14 mouse cellular contexts compared by ENCODE assay signal in genomic region chr11:121845923-121846322, GRCm38 (mm10). TPM values are rescaled to one million over a fixed set of nuclear protein-coding genes. Genes with fewer than 3 reads are reported as not detected.
DNase-seq lines count a peak whose midpoint lies in the region; TF ChIP-seq lines count a peak whose summit lies in the region.
"Had no signal": no experiment of that assay in that cellular context is flagged by ENCODE, and none has a peak within 500 bp of the region (broad histone marks: within the 10 kb centered on the region; RNA-seq: fewer than 3 reads in every experiment).

No protein-coding gene starts in this region.

- 60% methylated on average over 2 of the region's 2 CpGs for WGBS in thymus, adult 2 months

- TF ChIP-seq POLR2A in thymus, adult 2 months (IDR thresholded peaks at IDR 0.05; ENCODE audit: control insufficient read depth, extremely low read depth, insufficient read depth, low read length, poor library complexity) = no peak
- no peak for TF ChIP-seq POLR2A in brain, embryonic 14.5 days (IDR thresholded peaks at IDR 0.05; ENCODE audit: borderline replicate concordance, extremely low read depth, insufficient read depth, insufficient read length, poor library complexity, severe bottlenecking)

- H3K27me3 ChIP-seq in thymus, adult 2 months (ENCODE audit: control insufficient read depth, insufficient read depth, low read length) = no peaks in the 10 kb centered on the region
- H3K27me3 ChIP-seq: forebrain, embryonic 13.5 days; hindbrain, embryonic 13.5 days had no signal

- H3K4me1 ChIP-seq in thymus, adult 2 months (replicated peaks; ENCODE audit: control insufficient read depth, insufficient read depth, low read length) = peaks cover 3% of the 10 kb centered on the region
- H3K4me1 ChIP-seq: forebrain, embryonic 13.5 days; heart, embryonic 10.5 days had no signal

- H3K36me3 ChIP-seq in thymus, adult 2 months (ENCODE audit: control insufficient read depth, insufficient read depth, low read length) = no peaks in the 10 kb centered on the region
- H3K36me3 ChIP-seq: heart, embryonic 10.5 days; hindbrain, embryonic 13.5 days had no signal

- H3K27ac ChIP-seq in thymus, adult 2 months (ENCODE audit: control insufficient read depth, insufficient read depth, low read length) = no peak overlapping the region
- H3K27ac ChIP-seq: forebrain, embryonic 13.5 days; heart, embryonic 10.5 days; hindbrain, embryonic 13.5 days had no signal

- TF ChIP-seq CTCF in thymus, adult 2 months (IDR thresholded peaks at IDR 0.05; ENCODE audit: borderline replicate concordance, control insufficient read depth, extremely low read depth, insufficient read depth, low read length, poor library complexity) = no peak
- peak; percentile 34; the same call in 1 of the 2 replicates for TF ChIP-seq CTCF in brain, embryonic 14.5 days (IDR thresholded peaks at IDR 0.05; ENCODE audit: borderline replicate concordance, extremely low read depth, insufficient read depth, insufficient read length)

- DNase-seq in kidney, postnatal 10 days = peak; percentile 12
- DNase-seq in kidney, postnatal 14 days = no peak
- DNase-seq in thymus, postnatal 4 days = peak; percentile 38
- no peak for DNase-seq in thymus, adult 2 months
- peak; percentile 31 for DNase-seq in brain, embryonic 14.5 days (ENCODE audit: low read depth)
- no peak for DNase-seq in adrenal gland, postnatal 36 days
- no peak for DNase-seq in ovary, postnatal 14 days (ENCODE audit: low spot score)
- DNase-seq: left cerebral cortex, postnatal 4 days; right cerebral cortex, adult 18-20 months had no signal

- no peak overlapping the region for H3K4me3 ChIP-seq in thymus, adult 2 months (ENCODE audit: control insufficient read depth, insufficient read depth, low read length)
- H3K4me3 ChIP-seq: forebrain, embryonic 13.5 days; heart, embryonic 10.5 days; hindbrain, embryonic 13.5 days had no signal

RNA-seq across cellular contexts. Expression of gene Ptchd3, which starts 15.9 kb away (rescaled TPM):
- polyA plus RNA-seq in thymus, adult 2 months (2012; rRNA removed) = 0.04 TPM in 1 of 2 replicates, not detected in the other
- 0.03 TPM in 1 of 2 replicates, not detected in the other for polyA plus RNA-seq in brain, embryonic 14.5 days (2012; rRNA removed)
- not detected for total RNA-seq in adrenal gland, postnatal 36 days (2021)
- total RNA-seq: common myeloid progenitor, adult 5-6 weeks; left cerebral cortex, postnatal 4 days had no signal
- polyA plus RNA-seq: forebrain, embryonic 13.5 days; heart, embryonic 10.5 days; hindbrain, embryonic 13.5 days; stomach, embryonic 16.5 days had no signal

Comparison
In these comparisons a context has a peak if more than half of its experiments do, and no peak if none do; other contexts are left out.
1. DNase-seq: peak in kidney, postnatal 10 days (single experiment), thymus, postnatal 4 days (single experiment) and brain, embryonic 14.5 days (single experiment); none in kidney, postnatal 14 days (single experiment), thymus, adult 2 months (single experiment), adrenal gland, postnatal 36 days (0 of 2) and ovary, postnatal 14 days (single experiment).